Mouse (Mus musculus) left cerebral cortex, postnatal 25 days (tissue): Measurements from ENCODE around the gene Comtd1. TPM values are rescaled to one million over a fixed set of nuclear protein-coding genes. Genes with fewer than 3 reads are reported as not detected.

ENCODE experiments used
- DNase-seq, 2 experiments: peaks; one replicate each; pipeline ENCODE4 v3.0.0; 2022; ENCODE audit warnings: low spot score in 2 of 2, mixed read lengths in 1 of 2
- intact Hi-C: fragments of 180-260 bp; cut with DNase I; formaldehyde crosslinking; loops from one replicate; pipeline ENCODE4 v1.15.1; 2025
- total RNA-seq, 2 experiments: library from RNA; stranded (reverse); gene quantifications; 2 replicates each; pipeline ENCODE4 v1.2.3; 2021

The Comtd1 gene
- total RNA-seq, 2 experiments from 2014 or later, result 28.3 to 31.5 TPM

- DNase-seq, result peak in 1 of 2 experiments; percentile 64
- intact Hi-C loops, result loop anchor here (10.0 kb wide), 1 partner anchor 167 kb away; no protein-coding TSS in a partner anchor
Measured at GRCm38 (mm10) chr14:21841819-21842592, 6.8 kb downstream of the Comtd1 start.

DNA sequence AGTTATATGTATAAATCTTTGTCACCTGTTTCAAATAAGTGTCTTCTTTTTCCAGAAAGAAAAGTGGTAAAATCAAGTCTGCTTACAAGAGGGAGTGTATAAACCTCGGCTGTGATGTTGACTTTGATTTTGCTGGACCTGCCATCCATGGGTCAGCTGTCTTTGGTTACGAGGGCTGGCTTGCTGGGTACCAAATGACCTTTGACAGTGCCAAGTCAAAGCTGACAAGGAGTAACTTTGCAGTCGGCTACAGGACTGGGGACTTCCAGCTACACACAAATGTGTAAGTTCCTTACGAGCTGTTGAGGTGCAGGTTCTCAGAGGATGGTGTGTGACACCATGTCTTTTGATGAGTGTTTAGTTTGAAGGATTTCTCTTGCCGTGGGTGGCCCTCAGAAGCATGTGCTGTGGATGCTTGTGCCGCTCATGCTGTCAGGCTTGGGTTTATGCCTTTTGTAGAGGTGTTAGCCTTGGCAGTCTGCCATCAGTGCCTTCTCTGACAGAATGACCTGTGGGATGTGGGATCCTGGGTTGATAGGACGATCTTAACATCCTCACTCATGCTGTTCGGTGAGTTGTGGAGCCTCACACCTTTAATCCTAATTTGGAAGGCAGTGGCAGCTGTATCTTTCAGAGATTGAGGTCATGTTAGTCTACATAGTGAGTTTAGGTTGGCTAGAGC, 10.3 kb downstream of the Comtd1 start:
- no peak for DNase-seq
- intact Hi-C loops, result no loop called here

DNA sequence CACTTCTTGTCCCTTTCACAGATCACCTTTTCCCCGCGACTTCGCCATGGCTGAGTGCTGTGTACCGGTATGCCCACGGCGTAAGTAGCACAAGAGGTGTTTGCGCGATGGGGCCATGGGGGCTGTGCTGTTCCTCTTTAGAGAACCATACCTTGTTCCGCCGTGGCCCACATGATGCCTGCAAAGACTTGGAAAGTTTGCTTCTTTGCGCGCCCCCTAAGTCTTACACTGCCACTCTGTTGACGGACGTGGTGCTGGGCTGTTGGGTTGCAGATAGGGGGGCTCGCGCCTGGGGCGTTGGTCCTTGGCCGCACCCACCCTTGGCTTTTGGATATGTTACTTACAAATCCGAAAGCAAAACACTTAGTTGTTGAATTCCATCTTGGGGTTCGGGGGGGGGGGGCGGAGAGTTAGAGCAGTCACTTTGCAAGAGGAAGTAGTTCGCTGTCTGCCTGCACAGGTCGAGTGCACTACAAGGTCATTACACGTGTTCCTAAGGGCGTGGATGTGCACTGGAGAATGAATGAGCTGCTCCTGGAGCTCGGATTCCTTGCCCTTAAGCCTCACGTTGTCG, 16.9 kb downstream of the Comtd1 start:
- intact Hi-C loops, result loop anchor here (1.0 to 2.0 kb wide), 2 partner anchors 16 to 81 kb away; partner anchors contain the start of genes Comtd1, Dusp13 and Samd8
- DNase-seq, result no peak

- intact Hi-C loops, result loop anchor here (1.0 to 2.0 kb wide), 2 partner anchors 17 to 80 kb away; partner anchors contain the start of genes Comtd1, Dusp13 and Samd8
- DNase-seq, result peak; percentile 97 to 99
Measured at GRCm38 (mm10) chr14:21830876-21831767, 17.7 kb downstream of the Comtd1 start.

DNA sequence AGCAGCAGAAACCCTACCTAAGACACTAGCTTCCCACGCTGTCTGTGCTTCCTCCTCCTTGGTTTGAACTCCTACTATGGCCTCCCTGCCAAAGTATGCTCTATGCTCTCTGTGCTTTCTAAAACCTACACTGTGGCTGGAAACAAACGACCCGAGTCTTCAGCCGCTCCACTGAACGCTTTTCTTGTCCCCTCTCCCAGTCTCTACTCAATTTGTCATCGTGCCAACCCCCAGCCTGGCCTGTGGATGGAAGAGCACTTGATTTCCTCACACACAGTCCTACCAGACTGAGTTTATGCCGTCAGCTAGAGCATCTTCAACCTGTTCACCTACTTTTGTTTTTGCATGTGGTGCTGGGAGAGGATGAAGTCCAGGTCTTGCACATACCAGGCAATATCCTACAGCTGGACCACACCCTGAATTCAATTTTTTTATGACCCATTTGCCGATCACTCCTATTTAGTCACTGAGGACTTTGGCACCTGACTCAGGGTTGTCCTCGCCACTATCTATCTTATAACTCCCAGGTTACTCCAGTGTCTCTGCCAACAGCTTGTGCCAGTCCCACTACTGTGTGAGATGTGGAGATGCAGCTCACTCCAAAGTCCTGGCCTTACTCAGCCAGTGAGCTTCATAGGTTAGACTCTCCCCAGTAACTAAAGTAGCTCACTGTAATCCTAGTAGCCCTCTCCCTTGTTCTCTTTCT, 22.8 kb downstream of the Comtd1 start:
- DNase-seq, result no peak
- intact Hi-C loops, result no loop called here

- intact Hi-C loops, result no loop called here
- DNase-seq, result no peak
Measured at GRCm38 (mm10) chr14:21824938-21825337, 23.8 kb downstream of the Comtd1 start, which contains the start of gene Vdac2. TSS of gene Vdac2 (plus strand) at chr14:21825238.

DNA sequence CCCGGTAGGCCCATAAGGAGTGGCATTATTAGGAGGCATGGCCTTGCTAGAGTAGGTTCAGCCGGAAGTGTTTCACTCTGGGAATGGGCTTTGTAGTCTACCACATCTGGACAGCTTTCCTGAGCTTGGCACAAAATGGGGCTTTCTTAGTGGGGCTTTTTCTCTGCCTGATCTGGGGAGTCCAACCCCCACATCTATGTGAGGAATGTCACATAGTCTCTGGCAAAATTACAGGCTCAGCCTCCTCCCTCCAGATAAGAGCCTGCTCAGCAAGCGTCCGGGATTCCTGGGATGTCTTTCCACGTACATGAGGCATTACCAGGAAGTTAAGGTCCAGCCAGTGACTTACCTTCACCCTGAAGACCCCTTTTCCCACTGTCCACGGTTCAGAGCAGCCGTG, 24.9 kb downstream of the Comtd1 start:
- intact Hi-C loops, result no loop called here
- DNase-seq, result no peak

GRCm38 (mm10) chr14:21822795-21823374, 25.9 kb downstream of the Comtd1 start:
- intact Hi-C loops, result no loop called here
- peak; percentile 47 to 80 for DNase-seq

GRCm38 (mm10) chr14:21822307-21822706, 26.5 kb downstream of the Comtd1 start:
- no peak for DNase-seq
- intact Hi-C loops, result no loop called here

DNA sequence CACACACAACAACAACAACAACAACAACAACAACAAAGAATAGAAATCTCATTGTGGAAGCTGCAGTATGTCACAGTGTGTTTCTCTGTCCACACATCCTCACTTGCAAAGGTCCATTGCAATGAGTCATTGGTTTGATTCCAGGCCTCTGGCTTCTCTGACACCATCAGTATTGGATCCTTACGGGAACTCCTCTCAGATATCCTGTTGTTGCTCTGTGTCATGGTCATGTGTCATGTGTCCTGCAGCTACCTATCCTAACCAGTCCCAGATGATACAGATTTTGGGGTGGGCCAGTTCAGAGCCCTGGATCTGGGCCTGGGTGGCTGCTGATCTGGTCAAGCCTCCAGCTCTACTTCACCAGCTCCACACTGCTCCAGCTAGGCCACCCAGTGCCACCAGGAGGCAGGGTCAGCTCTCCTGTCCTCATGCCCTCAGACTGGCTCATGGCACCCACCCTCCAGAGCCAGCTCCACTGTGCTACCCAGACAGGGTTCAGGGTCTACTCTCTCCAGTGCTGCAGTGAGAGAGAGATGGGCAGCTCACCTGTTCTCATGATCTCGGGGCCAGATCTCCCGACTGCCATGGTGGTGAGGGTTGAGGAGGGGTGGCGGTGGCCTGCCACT, 27.8 kb downstream of the Comtd1 start:
- DNase-seq, result no peak
- intact Hi-C loops, result no loop called here

- no peak for DNase-seq
- intact Hi-C loops, result no loop called here
Measured at GRCm38 (mm10) chr14:21817453-21817852, 31.3 kb downstream of the Comtd1 start.

DNA sequence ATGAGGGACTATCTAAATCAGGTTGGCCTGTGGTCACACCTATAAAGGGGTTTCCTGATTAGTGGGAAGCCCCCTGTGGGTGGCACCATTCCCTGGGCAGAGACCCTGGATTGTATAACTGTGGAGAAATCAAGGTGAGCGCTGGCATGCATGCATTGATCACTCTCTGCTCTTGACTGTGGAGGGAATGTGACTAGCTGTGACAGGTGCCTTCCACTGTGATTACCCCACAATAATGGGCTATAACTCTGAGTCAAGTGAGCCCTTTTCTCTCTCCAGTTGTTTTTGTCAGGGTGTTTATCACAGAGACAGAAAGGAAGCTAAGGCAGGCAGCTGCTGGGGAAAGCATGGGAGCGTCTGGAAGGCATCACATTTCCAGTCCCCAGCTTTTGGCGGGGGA, 32.5 kb downstream of the Comtd1 start:
- intact Hi-C loops, result no loop called here
- DNase-seq, result no peak

DNA sequence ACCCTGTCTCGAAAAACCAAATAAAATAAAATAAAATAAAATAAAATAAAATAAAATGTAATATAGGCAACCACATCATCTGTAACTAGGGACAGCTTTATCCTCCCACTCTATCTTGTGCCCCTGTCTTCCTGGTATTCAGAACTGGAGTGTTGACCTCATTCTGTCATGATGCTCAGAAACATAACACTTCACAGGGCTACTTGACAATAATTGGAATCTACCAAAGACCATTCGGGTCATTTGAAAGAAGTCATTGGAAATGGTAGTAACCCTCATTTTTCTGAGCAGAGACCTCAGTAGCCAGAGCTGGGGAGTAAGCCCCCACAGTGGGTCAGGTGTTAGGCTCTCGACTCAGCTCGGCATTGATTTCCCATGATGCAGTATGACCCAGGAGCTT, 34.2 kb downstream of the Comtd1 start:
- intact Hi-C loops, result no loop called here
- DNase-seq, result no peak

GRCm38 (mm10) chr14:21813847-21814246, 34.9 kb downstream of the Comtd1 start:
- intact Hi-C loops, result no loop called here
- no peak for DNase-seq

DNA sequence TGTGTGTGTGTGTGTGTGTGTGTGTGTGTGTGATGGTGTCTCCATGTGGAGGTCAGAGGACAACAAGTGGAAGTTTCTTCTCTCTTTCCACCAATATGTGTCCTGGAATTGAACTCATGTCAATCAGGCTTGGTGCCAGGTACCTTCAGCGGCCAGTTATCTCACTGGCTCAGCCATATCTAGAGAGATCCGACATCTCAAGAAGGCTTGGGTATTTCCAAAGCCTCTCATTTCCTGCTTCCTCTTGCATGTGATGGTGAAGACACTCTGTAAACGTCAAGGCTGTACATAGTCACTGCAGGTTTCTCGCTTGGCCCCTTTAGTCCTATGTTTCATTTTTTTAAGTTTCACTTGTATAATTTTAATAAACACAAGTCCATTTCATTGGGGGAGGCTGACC, 35.6 kb downstream of the Comtd1 start:
- intact Hi-C loops, result no loop called here
- no peak for DNase-seq

DNA sequence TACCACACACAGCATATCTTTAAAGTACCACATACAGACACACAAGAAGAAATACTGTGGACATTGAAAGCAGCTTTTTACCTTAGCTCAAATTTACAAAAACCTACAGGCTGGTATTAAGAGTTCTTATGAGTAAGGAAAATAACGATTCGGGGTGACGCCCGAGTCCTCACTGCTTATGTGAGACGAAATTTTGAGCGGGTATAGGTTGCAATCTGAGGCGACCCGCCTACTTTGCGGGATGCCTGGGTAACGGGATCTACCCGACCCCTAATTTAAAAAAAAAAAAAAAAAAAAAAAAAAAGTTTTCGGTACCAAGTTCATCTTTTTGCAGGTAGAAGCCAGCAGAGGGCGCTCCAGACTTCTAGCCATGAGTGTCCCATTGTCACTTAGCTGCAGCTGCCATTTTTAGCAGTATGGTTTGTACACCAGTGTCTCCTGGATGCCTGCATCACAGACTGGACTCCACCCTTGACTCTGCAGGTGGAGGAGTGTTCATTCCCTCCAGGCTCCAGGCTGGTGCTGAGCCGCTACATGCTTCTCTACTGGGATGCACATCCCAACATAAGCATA, 36.1 kb downstream of the Comtd1 start:
- intact Hi-C loops, result loop anchor here (1.0 kb wide), 1 partner anchor 36 kb away; the partner anchor contains the start of gene Comtd1
- DNase-seq, result peak; percentile 45 to 48

DNA sequence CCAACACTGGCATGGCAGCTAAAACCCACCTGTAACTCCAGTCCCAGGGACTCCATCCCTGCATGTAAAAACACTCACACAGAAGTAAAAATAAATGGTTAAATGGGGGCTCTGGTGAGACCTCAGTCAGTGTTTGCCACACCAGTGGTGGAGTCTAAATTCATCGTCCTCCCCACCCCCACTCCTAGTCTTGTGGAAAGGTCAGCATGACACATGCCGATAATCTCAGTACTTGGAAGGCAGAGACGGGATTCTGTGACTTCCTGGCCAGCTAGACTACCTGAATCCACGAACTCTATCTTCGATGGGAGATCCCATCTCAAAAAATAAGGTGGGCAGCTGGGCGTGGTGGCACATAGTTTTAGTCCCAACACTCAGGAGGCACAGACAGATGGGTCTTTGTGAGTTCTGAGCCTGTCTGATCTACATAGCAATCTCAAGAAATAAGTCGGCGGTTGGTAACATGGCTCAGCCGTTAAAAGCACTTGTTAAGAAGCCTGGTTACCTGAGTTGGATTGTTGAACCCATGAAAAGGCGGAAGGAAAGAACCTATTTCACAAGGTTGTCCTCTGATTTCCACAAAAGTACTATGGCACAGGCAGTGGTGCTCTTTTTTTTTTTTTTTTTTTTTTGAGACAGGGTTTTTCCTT, 36.9 kb downstream of the Comtd1 start:
- no peak for DNase-seq
- intact Hi-C loops, result loop anchor here (1.0 kb wide), 1 partner anchor 36 kb away; the partner anchor contains the start of gene Comtd1
